Mouse (Mus musculus) intestine, postnatal 0 days (tissue): ENCODE data around the gene Stx4a. TPM values are rescaled to one million over a fixed set of nuclear protein-coding genes. Genes with fewer than 3 reads are reported as not detected.

Source experiments
- ATAC-seq: fragments of 200-750 bp; cut with Nextera tagmentation; 2 replicates; pipeline ENCODE4 v1.8.0; 2017; ENCODE audit warnings: mild to moderate bottlenecking, moderate TSS enrichment, moderate library complexity
- H3K27ac ChIP-seq: fragments of 300-500 bp; sonication (generic); 2 replicates; pipeline ENCODE4 v1.5.1; 2014; ENCODE audit warnings: mild to moderate bottlenecking, low read depth, low read length, moderate library complexity
- H3K27me3 ChIP-seq: fragments of 300-500 bp; sonication (generic); replicated peaks from 2 replicates; pipeline ENCODE4 v1.6.1; 2014; ENCODE audit warnings: low read length, mixed read lengths; ENCODE audit not compliant: control insufficient read depth, insufficient read depth
- H3K36me3 ChIP-seq: fragments of 300-500 bp; sonication (generic); 2 replicates; pipeline ENCODE4 v1.6.1; 2014; ENCODE audit warnings: mild to moderate bottlenecking, moderate library complexity; ENCODE audit not compliant: control insufficient read depth, insufficient read depth
- H3K4me1 ChIP-seq: fragments of 300-500 bp; sonication (generic); replicated peaks from 2 replicates; pipeline ENCODE4 v1.6.1; 2014; ENCODE audit warnings: antibody characterized with exemption, low read length, mixed read lengths; ENCODE audit not compliant: control insufficient read depth, insufficient read depth
- H3K4me2 ChIP-seq: fragments of 300-500 bp; sonication (generic); replicated peaks from 2 replicates; pipeline ENCODE4 v1.6.1; 2014; ENCODE audit warnings: low read depth, mild to moderate bottlenecking, moderate library complexity
- H3K4me3 ChIP-seq: fragments of 300-500 bp; sonication (generic); 2 replicates; pipeline ENCODE4 v1.5.1; 2014; ENCODE audit warnings: low read depth, low read length
- H3K9ac ChIP-seq: fragments of 300-500 bp; sonication (generic); 2 replicates; pipeline ENCODE4 v1.6.1; 2014; ENCODE audit warnings: mild to moderate bottlenecking, low read depth, low read length
- H3K9me3 ChIP-seq: fragments of 300-500 bp; sonication (generic); 2 replicates; pipeline ENCODE4 v1.6.1; 2016; ENCODE audit warnings: mixed run types; ENCODE audit not compliant: control insufficient read depth
- CTCF ChIP-seq: sonication (generic); IDR thresholded peaks from 2 replicates; pipeline ENCODE4 v1.5.1; 2016; ENCODE audit warnings: low read depth, mild to moderate bottlenecking, control low read depth, antibody characterized with exemption, moderate library complexity
- WGBS: fragments of 180-500 bp; shearing (Covaris S2); extraction: QIAGEN DNeasy Blood & Tissue Kit; methylation state at CpG from one replicate; pipeline ENCODE4 v1.1.7; 2014; 5-methylcytosine and 5-hydroxymethylcytosine counted together
- polyA plus RNA-seq: library from polyadenylated mRNA; unstranded; fragments of >200 nt; fragmentation: Nextera tagmentation; extraction: Ambion mirVana; gene quantifications from 2 replicates; pipeline ENCODE4 v1.2.1, GENCODE M21; 2015

Gene Stx4a
- polyA plus RNA-seq, 1 experiment from 2014 or later, result 38.9 TPM

- Histone ChIP-seq H3K27ac (no peak overlapping the region), H3K9ac (no peak overlapping the region), H3K27me3 (no peaks in the 10 kb centered on the region), H3K36me3 (peaks cover 31% of the 10 kb centered on the region), H3K4me3 (no peak overlapping the region), H3K9me3 (no peaks in the 10 kb centered on the region), H3K4me2 (no peak overlapping the region), H3K4me1 (peaks cover 7% of the 10 kb centered on the region; the same call in 1 of the 2 replicates)
- peak; percentile 64 for TF ChIP-seq CTCF
- WGBS, result 78% methylated on average over 5 of the region's 5 CpGs
- no peak for ATAC-seq
These were observed 46.2 kb downstream of the Stx4a start for GRCm38 (mm10) chr7:127870136-127870821.

- Histone ChIP-seq H3K27me3 (no peaks in the 10 kb centered on the region), H3K4me2 (peak overlapping the region; percentile 91), H3K27ac (peak overlapping the region; percentile 92), H3K9me3 (no peaks in the 10 kb centered on the region), H3K4me1 (peaks cover 7% of the 10 kb centered on the region; the same call in 1 of the 2 replicates), H3K36me3 (peaks cover 24% of the 10 kb centered on the region), H3K4me3 (peak overlapping the region; percentile 98), H3K9ac (peak overlapping the region; percentile 89)
- no peak for TF ChIP-seq CTCF
- WGBS, result 4% methylated on average over 20 of the region's 20 CpGs
- no peak for ATAC-seq
These were observed 50.9 kb downstream of the Stx4a start for GRCm38 (mm10) chr7:127874812-127875626.

- Histone ChIP-seq H3K9me3 (no peaks in the 10 kb centered on the region), H3K4me2 (peak overlapping the region; percentile 91), H3K27ac (peak overlapping the region; percentile 92), H3K36me3 (peaks cover 28% of the 10 kb centered on the region), H3K9ac (peak overlapping the region; percentile 89), H3K4me3 (peak overlapping the region; percentile 98), H3K27me3 (no peaks in the 10 kb centered on the region), H3K4me1 (peaks cover 7% of the 10 kb centered on the region; the same call in 1 of the 2 replicates)
- WGBS, result under 1% methylated on average over 26 of the region's 43 CpGs
- TF ChIP-seq CTCF, result 0 out of 2 replicates have a peak, but pooled peaks have one; percentile 1
- ATAC-seq, result peak; percentile 81
These were observed 51.5 kb downstream of the Stx4a start for GRCm38 (mm10) chr7:127875627-127876001.

- peak within 1 kb of the TSS; percentile 98 for H3K4me3 ChIP-seq
- peak within 1 kb of the TSS; percentile 92 for H3K27ac ChIP-seq
- peaks cover 7% of the 10 kb centered on the region; the same call in 1 of the 2 replicates for H3K4me1 ChIP-seq
- no peak for TF ChIP-seq CTCF
- H3K36me3 ChIP-seq, result peaks cover 28% of the 10 kb centered on the region
- H3K4me2 ChIP-seq, result peak within 1 kb of the TSS; percentile 91
- H3K27me3 ChIP-seq, result no peaks in the 10 kb centered on the region
- H3K9me3 ChIP-seq, result no peaks in the 10 kb centered on the region
- peak; percentile 87 for ATAC-seq
- under 1% methylated on average over 41 of the region's 41 CpGs for WGBS
- H3K9ac ChIP-seq, result peak within 1 kb of the TSS; percentile 89
These were observed 52.0 kb downstream of the Stx4a start, which contains the start of gene Zfp646 for GRCm38 (mm10) chr7:127876041-127876466. Gene Zfp646 (plus strand): TSS chr7:127876221.

- Histone ChIP-seq H3K9me3 (no peaks in the 10 kb centered on the region), H3K27me3 (no peaks in the 10 kb centered on the region), H3K27ac (peak within 1 kb of the TSS; percentile 92), H3K4me3 (peak within 1 kb of the TSS; percentile 98), H3K4me2 (peak within 1 kb of the TSS; percentile 91), H3K36me3 (peaks cover 35% of the 10 kb centered on the region), H3K9ac (peak within 1 kb of the TSS; percentile 89), H3K4me1 (peaks cover 7% of the 10 kb centered on the region; the same call in 1 of the 2 replicates)
- peak; percentile 73 for ATAC-seq
- no peak for TF ChIP-seq CTCF
- WGBS, result under 1% methylated on average over 60 of the region's 60 CpGs
These were observed 52.6 kb downstream of the Stx4a start, which contains the start of gene Zfp668 for GRCm38 (mm10) chr7:127876467-127877348. Gene Zfp668 (minus strand): TSS chr7:127876828.
